ENCODE assay signal across 8 mouse cellular contexts in the genomic region with DNA sequence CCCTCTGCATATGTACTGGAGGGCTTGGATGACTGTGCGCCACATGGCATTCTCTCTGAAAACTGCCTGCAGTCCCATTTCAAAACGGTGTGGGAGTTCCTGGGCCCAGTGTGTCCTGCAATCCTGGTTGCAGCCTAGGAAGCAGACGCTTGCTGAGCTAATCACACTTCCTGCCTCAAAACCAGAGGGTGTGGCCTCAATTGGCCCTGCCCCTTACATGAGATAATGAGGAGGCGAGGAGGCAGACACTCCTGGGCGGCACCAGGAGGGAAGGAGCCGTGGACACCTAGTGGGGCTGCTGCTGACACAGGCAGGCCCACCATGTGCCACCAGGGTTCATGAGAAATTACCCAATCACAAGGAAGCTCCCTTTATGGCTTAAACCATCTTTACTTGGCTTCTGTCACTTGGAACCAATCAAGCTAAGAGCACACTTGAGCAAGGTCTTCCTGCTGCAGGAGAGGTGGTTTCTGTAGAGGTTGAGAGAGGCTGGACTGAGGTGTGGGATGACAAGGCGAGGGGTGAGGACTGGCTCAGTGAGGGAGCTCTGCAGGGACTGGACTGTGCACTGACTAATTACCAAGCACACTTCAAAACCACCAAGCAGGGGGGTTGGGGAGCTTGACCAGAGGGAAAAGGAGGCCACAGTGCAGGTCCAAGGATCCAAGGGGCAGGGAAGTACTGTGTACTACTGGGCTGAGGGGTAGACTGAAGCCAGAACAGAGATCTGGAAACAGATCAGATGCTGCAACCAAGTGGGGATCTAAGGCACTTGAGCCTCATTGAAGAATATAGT.
DNase-seq lines count a peak whose midpoint lies in the region; ATAC-seq lines count a peak whose summit lies in the region.
"Had no signal": no experiment of that assay in that cellular context is flagged by ENCODE, and none has a peak within 500 bp of the region (broad histone marks: within the 10 kb centered on the region; RNA-seq: fewer than 3 reads in every experiment).

No protein-coding gene starts in this region.

- DNase-seq in kidney, adult 9 months, result peak; percentile 77
- no peak for DNase-seq in kidney, postnatal 10 days
- peak; percentile 82 for DNase-seq in ZHBTc4 (ENCODE audit: low read depth, low spot score)
- DNase-seq in gastrocnemius, postnatal 4 days (ENCODE audit: low spot score in 2 of 2), result no peak
- DNase-seq in urinary bladder, postnatal 36 days (ENCODE audit: low spot score in 2 of 2), result no peak

- no peak overlapping the region for H3K4me2 ChIP-seq in forebrain, embryonic 16.5 days (ENCODE audit: low read length)

- no peaks in the 10 kb centered on the region for H3K36me3 ChIP-seq in forebrain, embryonic 16.5 days (ENCODE audit: control insufficient read depth, insufficient read depth)

- no peaks in the 10 kb centered on the region for H3K27me3 ChIP-seq in forebrain, embryonic 16.5 days (replicated peaks; ENCODE audit: control insufficient read depth, insufficient read depth, low read length)

- peaks cover 19% of the 10 kb centered on the region for H3K4me1 ChIP-seq in forebrain, embryonic 16.5 days (replicated peaks; ENCODE audit: control insufficient read depth, insufficient read depth, low read length)

- no peak overlapping the region for H3K27ac ChIP-seq in forebrain, embryonic 16.5 days (ENCODE audit: low read length)
- H3K27ac ChIP-seq: kidney, postnatal 0 days had no signal

- no peak overlapping the region for H3K9ac ChIP-seq in forebrain, embryonic 16.5 days (replicated peaks; ENCODE audit: low read depth, low read length)

- WGBS in forebrain, embryonic 16.5 days, result 29% methylated on average over 7 of the region's 7 CpGs

- peak; percentile 36; the same call in 1 of the 2 replicates for ATAC-seq in forebrain, embryonic 16.5 days
- ATAC-seq in megakaryocyte progenitor cell, adult 5-6 weeks (replicated peaks; ENCODE audit: poor library complexity), result peak; percentile 98

- no peak overlapping the region for H3K4me3 ChIP-seq in forebrain, embryonic 16.5 days (replicated peaks; ENCODE audit: low read length)

- no peaks in the 10 kb centered on the region for H3K9me3 ChIP-seq in forebrain, embryonic 16.5 days (ENCODE audit: control insufficient read depth, low read length)

Comparison
In these comparisons a context has a peak if more than half of its experiments do, and no peak if none do; other contexts are left out.
1. DNase-seq: peak in kidney, adult 9 months (single experiment) and ZHBTc4 (single experiment); none in kidney, postnatal 10 days (single experiment), gastrocnemius, postnatal 4 days (0 of 2) and urinary bladder, postnatal 36 days (0 of 2).